Mouse (Mus musculus): ENCODE measurements at regions not wholly inside any gene's neighbourhood (a gene's known extent, or its start where the extent isn't known, plus 50 kb on each side); places are given as distances from the start of the nearest gene placed in this dataset.

DNA sequence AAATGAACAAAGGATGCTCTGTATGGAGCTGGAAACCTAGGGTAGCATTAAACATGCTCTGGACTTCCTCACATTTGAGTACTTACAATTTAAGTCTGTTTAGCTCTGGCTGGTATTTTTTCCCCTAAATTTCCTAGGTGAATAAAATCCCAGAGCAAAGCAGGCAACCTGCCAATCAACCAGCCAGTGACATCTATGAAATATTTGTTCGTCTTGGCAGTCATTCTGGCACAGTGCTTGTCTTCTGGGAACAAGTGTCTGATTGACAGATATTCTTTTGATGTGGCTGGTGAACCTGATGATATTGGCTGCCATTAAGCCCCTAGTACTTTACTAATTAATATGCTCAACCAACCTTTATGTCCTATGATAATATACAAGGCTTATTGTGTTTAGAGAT lies 64.1 kb upstream of the Dcaf12l2 start:
- DNase-seq = peak; percentile 3
